Mouse (Mus musculus): ENCODE results near the gene Amer2. TPM values are rescaled to one million over a fixed set of nuclear protein-coding genes. Genes with fewer than 3 reads are reported as not detected.

Gene Amer2
- total and polyA plus RNA-seq, 3 experiments, result not detected

- dilution Hi-C loops (cut with MboI; ENCODE audit: extremely low pct_ligation_motif_present, extremely low pct_unique_long_range_greater_than_20kb, low sequenced_read_pairs) (no loop called here), in situ Hi-C loops (cut with MboI; ENCODE audit: low pct_ligation_motif_present, low pct_unique_long_range_greater_than_20kb, low sequenced_read_pairs) (no loop called here)
- H3K79me2 ChIP-seq (replicated peaks; ENCODE audit: control insufficient read depth, extremely low read depth, insufficient read depth, poor library complexity, severe bottlenecking), result no peaks in the 10 kb centered on the region
- H3K36me3 ChIP-seq (replicated peaks in 1 of 2; ENCODE audit: control insufficient read depth in 1 of 2, insufficient read depth in 1 of 2, low read length in 1 of 2), result no peaks in the 10 kb centered on the region
- H3K4me3 ChIP-seq (replicated peaks in 1 of 3; ENCODE audit: low read depth in 2 of 3, low read length in 2 of 3, poor library complexity in 1 of 3), result no peak overlapping the region
- peaks cover 2% of the 10 kb centered on the region for H3K27me3 ChIP-seq (replicated peaks)
- no peak overlapping the region for H3K9ac ChIP-seq (ENCODE audit: insufficient read depth, low read depth)
- no peak for DNase-seq (ENCODE audit: extremely low read depth)
- no peak overlapping the region for H3K27ac ChIP-seq (ENCODE audit: insufficient read depth, low read depth)
- TF ChIP-seq HCFC1 (IDR thresholded peaks at IDR 0.05; ENCODE audit: low read depth, low read length) (no peak), TCF12 (IDR thresholded peaks at IDR 0.05; ENCODE audit: low read depth, low read length) (no peak), POLR2AphosphoS2 (IDR thresholded peaks at IDR 0.05; ENCODE audit: low read depth, low read length) (no peak)
- H3K9me3 ChIP-seq (replicated peaks; ENCODE audit: low read length), result peaks cover 4% of the 10 kb centered on the region
- H3K4me2 ChIP-seq (ENCODE audit: insufficient read depth, low read depth, poor library complexity, severe bottlenecking), result no peak overlapping the region
- peaks cover 0 to 12% of the 10 kb centered on the region in 2 experiments; a peak in 2 of 4 replicates for H3K4me1 ChIP-seq (ENCODE audit: control insufficient read depth in 1 of 2, insufficient read depth in 2 of 2)
Observed at GRCm38 (mm10) chr14:60427896-60428295, 54.8 kb downstream of the Amer2 start.

- Histone ChIP-seq H3K79me2 (replicated peaks; ENCODE audit: control insufficient read depth, extremely low read depth, insufficient read depth, poor library complexity, severe bottlenecking) (no peaks in the 10 kb centered on the region), H3K4me3 (replicated peaks in 1 of 3; ENCODE audit: low read depth in 2 of 3, low read length in 2 of 3, poor library complexity in 1 of 3) (no peak overlapping the region), H3K9ac (ENCODE audit: insufficient read depth, low read depth) (no peak overlapping the region), H3K4me2 (ENCODE audit: insufficient read depth, low read depth, poor library complexity, severe bottlenecking) (no peak overlapping the region), H3K27ac (ENCODE audit: insufficient read depth, low read depth) (no peak overlapping the region), H3K9me3 (replicated peaks; ENCODE audit: low read length) (no peaks in the 10 kb centered on the region), H3K36me3 (replicated peaks in 1 of 2; ENCODE audit: control insufficient read depth in 1 of 2, insufficient read depth in 1 of 2, low read length in 1 of 2) (no peaks in the 10 kb centered on the region), H3K27me3 (replicated peaks) (peaks cover 2% of the 10 kb centered on the region), H3K4me1 (ENCODE audit: control insufficient read depth in 1 of 2, insufficient read depth in 2 of 2) (peaks cover 0 to 12% of the 10 kb centered on the region in 2 experiments; a peak in 2 of 4 replicates)
- no peak for DNase-seq (ENCODE audit: extremely low read depth)
- in situ Hi-C loops (cut with MboI; ENCODE audit: low pct_ligation_motif_present, low pct_unique_long_range_greater_than_20kb, low sequenced_read_pairs) (no loop called here), dilution Hi-C loops (cut with MboI; ENCODE audit: extremely low pct_ligation_motif_present, extremely low pct_unique_long_range_greater_than_20kb, low sequenced_read_pairs) (no loop called here)
- no peak for TF ChIP-seq USF2 (conservative IDR thresholded peaks at IDR 0.05; ENCODE audit: low read depth, low read length)
- TF ChIP-seq ETS1 (conservative IDR thresholded peaks at IDR 0.05; ENCODE audit: low read depth, low read length), result no peak
- TF ChIP-seq MEF2A (IDR thresholded peaks at IDR 0.05; ENCODE audit: borderline replicate concordance, low read depth, low read length), result no peak
- TF ChIP-seq UBTF (IDR thresholded peaks at IDR 0.05; ENCODE audit: low read depth, low read length), result no peak
Observed at GRCm38 (mm10) chr14:60429513-60429912, 56.5 kb downstream of the Amer2 start.

GRCm38 (mm10) chr14:60431515-60431914 lies 58.5 kb downstream of the Amer2 start:
- Histone ChIP-seq H3K4me2 (ENCODE audit: insufficient read depth, low read depth, poor library complexity, severe bottlenecking) (no peak overlapping the region), H3K27me3 (replicated peaks) (peaks cover 2% of the 10 kb centered on the region), H3K9me3 (replicated peaks; ENCODE audit: low read length) (no peaks in the 10 kb centered on the region), H3K79me2 (replicated peaks; ENCODE audit: control insufficient read depth, extremely low read depth, insufficient read depth, poor library complexity, severe bottlenecking) (no peaks in the 10 kb centered on the region), H3K4me3 (replicated peaks in 1 of 3; ENCODE audit: low read depth in 2 of 3, low read length in 2 of 3, poor library complexity in 1 of 3) (no peak overlapping the region), H3K9ac (ENCODE audit: insufficient read depth, low read depth) (no peak overlapping the region), H3K27ac (ENCODE audit: insufficient read depth, low read depth) (no peak overlapping the region), H3K4me1 (ENCODE audit: control insufficient read depth in 1 of 2, insufficient read depth in 2 of 2) (no peaks in the 10 kb centered on the region), H3K36me3 (replicated peaks in 1 of 2; ENCODE audit: control insufficient read depth in 1 of 2, insufficient read depth in 1 of 2, low read length in 1 of 2) (no peaks in the 10 kb centered on the region)
- no peak for DNase-seq (ENCODE audit: extremely low read depth)
- TF ChIP-seq MEF2A (IDR thresholded peaks at IDR 0.05; ENCODE audit: borderline replicate concordance, low read depth, low read length) (no peak), IRF4 (IDR thresholded peaks at IDR 0.05; ENCODE audit: low read depth, low read length) (no peak), KAT2A (IDR thresholded peaks at IDR 0.05; ENCODE audit: insufficient replicate concordance, low read length) (no peak), ZC3H11A (IDR thresholded peaks at IDR 0.05; ENCODE audit: low read depth, low read length) (no peak), MAFK (IDR thresholded peaks at IDR 0.05; ENCODE audit: insufficient replicate concordance, low read length) (no peak), RAD21 (IDR thresholded peaks at IDR 0.05; ENCODE audit: low read depth, low read length) (no peak), SIN3A (IDR thresholded peaks at IDR 0.05; ENCODE audit: low read length) (no peak), MAZ (IDR thresholded peaks at IDR 0.05; ENCODE audit: low read depth, low read length) (no peak), JUN (IDR thresholded peaks at IDR 0.05; ENCODE audit: insufficient read depth, low read depth, low read length) (no peak), HCFC1 (IDR thresholded peaks at IDR 0.05; ENCODE audit: low read depth, low read length) (no peak), TBP (conservative IDR thresholded peaks at IDR 0.05; ENCODE audit: low read depth, low read length) (no peak), BHLHE40 (IDR thresholded peaks at IDR 0.05; ENCODE audit: low read depth, low read length) (no peak), POLR2A (IDR thresholded peaks at IDR 0.05; ENCODE audit: low read depth, low read length) (no peak), RCOR1 (conservative IDR thresholded peaks at IDR 0.05; ENCODE audit: low read depth, low read length) (no peak)
- in situ Hi-C loops (cut with MboI; ENCODE audit: low pct_ligation_motif_present, low pct_unique_long_range_greater_than_20kb, low sequenced_read_pairs), result no loop called here
- dilution Hi-C loops (cut with MboI; ENCODE audit: extremely low pct_ligation_motif_present, extremely low pct_unique_long_range_greater_than_20kb, low sequenced_read_pairs), result no loop called here

Data from CH12.LX (cell line).